Mouse (Mus musculus): ENCODE data around the gene Pde4b. TPM values are rescaled to one million over a fixed set of nuclear protein-coding genes. Genes with fewer than 3 reads are reported as not detected.

Gene Pde4b
- polyA plus RNA-seq, 1 experiment, result 19.0 TPM

DNA sequence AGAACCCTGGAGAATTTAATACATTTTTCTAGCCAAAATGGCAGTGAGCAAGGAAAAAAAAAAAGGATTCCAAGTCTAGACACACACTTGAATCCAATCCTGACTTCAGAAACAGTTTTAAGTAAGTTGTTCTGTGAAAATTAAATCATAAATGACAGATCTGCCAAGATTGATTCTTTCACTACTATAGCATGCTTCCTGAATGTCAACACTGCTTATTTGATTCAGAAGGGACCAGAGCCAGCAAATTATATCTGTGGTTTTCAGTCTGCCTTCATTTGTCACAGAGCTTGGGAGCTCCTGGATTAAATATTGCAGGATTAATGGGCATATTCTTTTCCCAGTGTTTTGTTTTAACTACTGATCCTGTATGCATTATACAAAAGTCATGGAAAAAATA, 223.3 kb downstream of the Pde4b start:
- Histone ChIP-seq H3K4me3 (ENCODE audit: insufficient read depth, low read length) (no peak overlapping the region), H3K4me1 (ENCODE audit: control insufficient read depth, insufficient read depth, low read length) (no peaks in the 10 kb centered on the region; the same call in 1 of the 2 replicates), H3K27ac (ENCODE audit: insufficient read depth, low read length) (no peak overlapping the region)
- TF ChIP-seq POLR2A (IDR thresholded peaks at IDR 0.05; ENCODE audit: low read depth, low read length) (no peak), CTCF (IDR thresholded peaks at IDR 0.05; ENCODE audit: borderline replicate concordance, insufficient read depth, low read length) (no peak)

DNA sequence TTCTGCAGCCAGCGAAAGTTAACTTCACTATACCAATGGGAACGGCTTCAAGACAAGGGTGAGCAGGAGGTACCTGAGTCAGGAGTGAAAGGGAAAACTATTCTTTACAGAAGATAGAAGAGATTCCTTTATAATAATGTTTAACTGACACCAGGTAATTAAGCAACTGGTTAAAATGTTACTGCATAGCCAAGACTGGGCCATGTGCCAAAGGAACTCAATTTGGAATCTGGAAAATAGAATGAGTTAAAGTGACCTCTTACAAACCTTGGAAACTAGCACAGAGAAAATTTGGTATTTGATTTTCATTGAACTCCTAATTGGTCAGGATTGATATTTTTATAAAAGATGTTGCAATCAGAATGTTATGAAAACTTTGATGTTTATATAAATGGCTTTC, 228.7 kb downstream of the Pde4b start:
- no peaks in the 10 kb centered on the region; the same call in 1 of the 2 replicates for H3K4me1 ChIP-seq (ENCODE audit: control insufficient read depth, insufficient read depth, low read length)
- no peak for TF ChIP-seq POLR2A (IDR thresholded peaks at IDR 0.05; ENCODE audit: low read depth, low read length)
- no peak for TF ChIP-seq CTCF (IDR thresholded peaks at IDR 0.05; ENCODE audit: borderline replicate concordance, insufficient read depth, low read length)
- no peak overlapping the region for H3K27ac ChIP-seq (ENCODE audit: insufficient read depth, low read length)
- no peak overlapping the region for H3K4me3 ChIP-seq (ENCODE audit: insufficient read depth, low read length)

DNA sequence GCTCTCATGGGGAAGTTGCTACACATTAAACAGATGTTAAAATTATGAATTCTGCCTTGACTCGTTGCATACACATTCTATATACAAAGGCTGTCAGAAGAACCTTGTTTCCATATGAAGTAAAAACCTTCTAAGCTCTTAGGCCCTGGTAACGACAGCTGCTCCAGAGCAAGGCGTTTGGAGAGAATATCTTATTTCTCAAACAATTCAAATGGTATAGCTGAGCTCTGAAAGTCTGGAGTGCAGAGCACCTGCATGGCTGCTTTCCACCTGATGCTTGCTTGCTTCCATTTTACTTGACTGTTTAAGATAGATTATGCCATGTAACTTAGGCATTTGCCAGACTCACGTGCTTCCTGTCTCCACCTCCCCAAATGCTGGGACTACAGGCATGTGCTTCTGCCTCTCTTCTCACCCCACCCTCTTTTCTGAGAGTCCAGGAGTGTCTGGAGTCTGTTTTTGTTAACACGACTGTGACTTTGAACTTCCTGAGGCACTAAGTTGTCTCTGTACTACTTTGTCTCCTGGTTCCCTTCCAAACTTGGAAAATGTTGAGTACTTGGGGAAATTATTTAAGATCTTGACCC, 229.4 kb downstream of the Pde4b start:
- Histone ChIP-seq H3K27ac (ENCODE audit: insufficient read depth, low read length) (no peak overlapping the region), H3K4me1 (ENCODE audit: control insufficient read depth, insufficient read depth, low read length) (no peaks in the 10 kb centered on the region; the same call in 1 of the 2 replicates), H3K4me3 (ENCODE audit: insufficient read depth, low read length) (no peak overlapping the region)
- no peak for TF ChIP-seq CTCF (IDR thresholded peaks at IDR 0.05; ENCODE audit: borderline replicate concordance, insufficient read depth, low read length)
- no peak for TF ChIP-seq POLR2A (IDR thresholded peaks at IDR 0.05; ENCODE audit: low read depth, low read length)

DNA sequence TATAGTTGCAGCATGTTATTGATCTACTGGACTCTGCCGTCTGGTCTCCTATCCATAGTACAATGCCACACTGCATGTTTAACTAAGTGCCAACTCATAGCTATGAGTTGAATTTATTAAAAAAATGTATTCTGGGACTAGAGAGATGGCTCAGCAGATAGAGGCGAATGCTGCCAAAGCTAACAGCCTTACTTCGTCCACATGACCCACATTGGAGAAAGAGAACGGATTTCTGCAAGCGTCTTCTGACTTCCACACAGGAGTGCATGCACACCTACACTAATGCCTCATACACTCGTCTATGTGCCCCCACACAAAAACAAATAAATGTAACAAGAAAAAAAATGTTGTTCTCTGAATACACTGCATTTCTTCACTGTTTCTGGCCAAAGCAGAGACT, 231.3 kb downstream of the Pde4b start:
- no peak overlapping the region for H3K4me3 ChIP-seq (ENCODE audit: insufficient read depth, low read length)
- no peaks in the 10 kb centered on the region; the same call in 1 of the 2 replicates for H3K4me1 ChIP-seq (ENCODE audit: control insufficient read depth, insufficient read depth, low read length)
- TF ChIP-seq POLR2A (IDR thresholded peaks at IDR 0.05; ENCODE audit: low read depth, low read length) (no peak), CTCF (IDR thresholded peaks at IDR 0.05; ENCODE audit: borderline replicate concordance, insufficient read depth, low read length) (no peak)
- H3K27ac ChIP-seq (ENCODE audit: insufficient read depth, low read length), result no peak overlapping the region

DNA sequence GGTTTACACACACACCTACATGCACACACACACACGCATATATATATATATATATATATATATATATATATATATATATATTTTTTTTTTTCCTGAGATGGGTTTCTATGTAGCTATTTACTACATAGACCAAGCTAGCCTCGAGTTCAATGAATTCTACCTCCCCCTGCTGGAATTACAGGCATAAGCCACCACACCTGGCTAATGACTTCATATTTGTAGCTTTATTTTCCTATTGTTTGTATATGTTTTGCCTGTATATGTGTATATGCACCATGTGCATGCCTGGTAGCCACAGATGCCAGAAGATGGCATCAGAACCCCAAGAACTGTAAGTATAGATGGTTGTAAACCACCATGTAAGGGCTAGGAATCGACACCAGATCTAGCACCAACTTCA, 234.0 kb downstream of the Pde4b start:
- TF ChIP-seq POLR2A (IDR thresholded peaks at IDR 0.05; ENCODE audit: low read depth, low read length) (no peak), CTCF (IDR thresholded peaks at IDR 0.05; ENCODE audit: borderline replicate concordance, insufficient read depth, low read length) (no peak)
- Histone ChIP-seq H3K4me3 (ENCODE audit: insufficient read depth, low read length) (no peak overlapping the region), H3K27ac (ENCODE audit: insufficient read depth, low read length) (no peak overlapping the region), H3K4me1 (ENCODE audit: control insufficient read depth, insufficient read depth, low read length) (no peaks in the 10 kb centered on the region)

DNA sequence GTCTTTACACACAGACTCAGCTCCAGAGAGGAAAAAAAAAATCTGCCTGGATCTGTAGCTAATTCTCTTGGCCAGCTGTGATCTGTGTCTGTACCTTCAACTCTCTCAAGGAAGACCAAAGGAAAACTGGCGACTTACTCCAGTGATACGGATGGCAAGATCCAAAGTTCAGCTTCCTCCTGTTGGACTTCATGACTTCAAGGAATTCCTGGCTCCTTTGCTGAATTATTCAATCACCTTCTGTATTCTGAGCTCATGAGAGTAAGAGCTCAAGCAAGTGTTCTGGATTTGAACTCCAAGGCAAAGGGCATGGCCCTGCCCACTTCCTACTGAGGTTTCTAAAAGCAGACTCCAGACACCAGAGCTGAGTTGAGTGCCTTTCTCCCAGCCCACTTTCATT, 245.0 kb downstream of the Pde4b start:
- TF ChIP-seq CTCF (IDR thresholded peaks at IDR 0.05; ENCODE audit: borderline replicate concordance, insufficient read depth, low read length) (no peak), POLR2A (IDR thresholded peaks at IDR 0.05; ENCODE audit: low read depth, low read length) (no peak)
- no peaks in the 10 kb centered on the region for H3K4me1 ChIP-seq (ENCODE audit: control insufficient read depth, insufficient read depth, low read length)
- no peak overlapping the region for H3K4me3 ChIP-seq (ENCODE audit: insufficient read depth, low read length)
- no peak overlapping the region for H3K27ac ChIP-seq (ENCODE audit: insufficient read depth, low read length)

DNA sequence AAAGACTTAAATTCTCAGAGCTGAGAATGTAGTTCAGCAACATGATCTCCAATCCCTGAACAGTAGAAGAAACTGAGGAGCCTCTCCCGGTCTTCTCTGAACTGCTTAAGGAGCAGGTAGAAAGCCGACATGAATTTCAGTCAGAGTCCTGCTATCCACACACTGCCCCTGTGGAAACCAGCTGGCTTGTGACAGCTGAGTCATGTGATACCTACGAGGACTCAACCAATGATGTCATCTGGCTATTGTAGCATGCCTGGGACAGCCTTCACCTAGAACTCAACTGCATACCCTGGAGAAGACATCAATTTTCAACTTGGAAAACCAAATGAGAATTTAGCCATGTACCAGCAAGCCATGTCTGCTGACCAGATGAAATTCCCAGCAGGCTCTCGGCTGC, 245.5 kb downstream of the Pde4b start:
- TF ChIP-seq CTCF (IDR thresholded peaks at IDR 0.05; ENCODE audit: borderline replicate concordance, insufficient read depth, low read length), result no peak
- no peak for TF ChIP-seq POLR2A (IDR thresholded peaks at IDR 0.05; ENCODE audit: low read depth, low read length)
- no peaks in the 10 kb centered on the region for H3K4me1 ChIP-seq (ENCODE audit: control insufficient read depth, insufficient read depth, low read length)
- H3K4me3 ChIP-seq (ENCODE audit: insufficient read depth, low read length), result no peak overlapping the region
- H3K27ac ChIP-seq (ENCODE audit: insufficient read depth, low read length), result no peak overlapping the region

DNA sequence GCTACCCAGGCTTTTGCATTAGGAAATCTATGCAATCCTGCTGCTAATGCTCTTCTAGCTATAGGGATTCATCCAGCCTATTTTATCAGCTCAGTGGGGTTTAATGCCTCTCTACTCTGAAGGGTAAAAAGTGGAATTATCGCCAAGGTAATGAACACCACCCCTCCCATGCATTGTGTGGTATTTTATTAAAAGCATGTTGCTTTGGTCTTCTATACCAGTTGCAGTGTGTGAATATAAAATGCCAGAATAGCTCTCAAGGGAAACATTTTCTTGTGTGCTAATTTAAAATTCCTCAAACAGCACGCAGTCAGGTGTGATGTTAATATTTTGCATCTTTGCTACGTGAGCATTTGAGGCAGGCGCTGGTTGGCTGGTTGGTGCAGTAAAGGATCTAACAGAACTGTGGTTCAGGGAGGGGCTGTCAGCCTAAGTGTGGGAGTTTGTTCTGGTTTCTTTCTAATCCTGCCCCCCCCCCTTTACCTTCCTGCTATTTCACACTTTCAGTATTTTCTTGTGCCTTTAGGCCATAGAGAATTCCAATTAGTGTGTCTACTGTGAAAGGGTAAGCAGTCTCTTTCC, 259.7 kb downstream of the Pde4b start:
- TF ChIP-seq POLR2A (IDR thresholded peaks at IDR 0.05; ENCODE audit: low read depth, low read length) (no peak), CTCF (IDR thresholded peaks at IDR 0.05; ENCODE audit: borderline replicate concordance, insufficient read depth, low read length) (no peak)
- Histone ChIP-seq H3K27ac (ENCODE audit: insufficient read depth, low read length) (no peak overlapping the region), H3K4me1 (ENCODE audit: control insufficient read depth, insufficient read depth, low read length) (no peaks in the 10 kb centered on the region), H3K4me3 (ENCODE audit: insufficient read depth, low read length) (no peak overlapping the region)

DNA sequence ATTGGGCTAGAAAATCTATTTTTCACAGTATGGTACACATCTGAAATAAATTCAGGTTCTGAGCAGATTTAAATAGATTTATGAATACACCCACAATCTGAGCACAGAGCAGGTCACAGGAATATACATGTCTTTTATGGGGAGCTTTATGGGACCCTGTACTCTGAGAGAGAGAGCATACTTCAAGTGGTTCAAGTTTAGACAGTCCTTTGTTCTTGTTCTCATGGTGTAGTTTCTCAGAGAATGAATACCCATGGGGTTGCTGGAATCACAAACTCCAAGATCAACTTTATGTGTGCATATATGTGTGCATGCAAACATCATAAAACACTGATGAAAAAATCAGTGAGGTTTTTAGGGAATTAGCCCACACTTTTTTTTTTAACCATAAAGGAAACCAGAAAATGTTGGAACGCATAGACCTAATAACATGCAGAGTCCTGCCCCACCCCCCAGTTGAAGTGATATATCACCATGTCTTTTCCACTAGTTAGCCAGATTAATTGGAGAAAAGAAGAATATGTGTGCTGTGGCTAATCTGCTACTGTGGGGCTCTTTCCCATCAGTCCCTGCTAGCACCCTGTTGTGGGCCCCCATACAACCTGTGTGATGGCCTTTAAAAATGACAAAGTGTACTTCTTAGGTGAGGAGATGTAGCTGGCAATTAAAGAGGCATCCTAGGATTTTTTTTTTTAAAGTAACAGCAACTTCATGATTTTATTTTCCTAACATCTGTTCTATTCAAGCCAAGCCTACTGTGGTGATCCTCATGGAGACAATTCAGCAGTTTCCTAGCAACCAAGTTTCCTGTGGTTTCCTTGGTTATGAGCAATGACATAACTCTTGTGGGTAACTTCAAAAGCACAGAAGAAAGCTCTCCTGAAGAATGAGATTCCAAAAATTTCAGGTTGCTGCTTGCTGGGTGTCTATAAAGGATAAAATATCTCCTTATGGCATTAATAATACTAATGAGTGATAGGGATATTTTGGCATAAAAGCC, 264.4 kb downstream of the Pde4b start:
- Histone ChIP-seq H3K4me1 (ENCODE audit: control insufficient read depth, insufficient read depth, low read length) (no peaks in the 10 kb centered on the region), H3K27ac (ENCODE audit: insufficient read depth, low read length) (no peak overlapping the region), H3K4me3 (ENCODE audit: insufficient read depth, low read length) (no peak overlapping the region)
- no peak for TF ChIP-seq CTCF (IDR thresholded peaks at IDR 0.05; ENCODE audit: borderline replicate concordance, insufficient read depth, low read length)
- TF ChIP-seq POLR2A (IDR thresholded peaks at IDR 0.05; ENCODE audit: low read depth, low read length), result no peak
